Mouse (Mus musculus) gastrocnemius, postnatal 25 days (tissue): ENCODE results near the gene Pde11a. TPM values are rescaled to one million over a fixed set of nuclear protein-coding genes. Genes with fewer than 3 reads are reported as not detected.

Experiments used
- DNase-seq: peaks from one replicate; pipeline ENCODE4 v3.0.0; 2022
- microRNA-seq, 2 experiments: library from miRNA; unstranded; fragments of <30 nt; microRNA quantifications; one replicate each; pipeline ENCODE4 v1.2.0; 2021; ENCODE audit warnings: borderline replicate concordance in 2 of 2
- total RNA-seq, 2 experiments: library from RNA; stranded (reverse); gene quantifications; 1 replicate in 1 of 2; 2 replicates in 1 of 2; pipeline ENCODE4 v1.2.3; 2021

The Pde11a gene
- total RNA-seq, 2 experiments from 2014 or later = 0.08 TPM; not detected in 1

DNA sequence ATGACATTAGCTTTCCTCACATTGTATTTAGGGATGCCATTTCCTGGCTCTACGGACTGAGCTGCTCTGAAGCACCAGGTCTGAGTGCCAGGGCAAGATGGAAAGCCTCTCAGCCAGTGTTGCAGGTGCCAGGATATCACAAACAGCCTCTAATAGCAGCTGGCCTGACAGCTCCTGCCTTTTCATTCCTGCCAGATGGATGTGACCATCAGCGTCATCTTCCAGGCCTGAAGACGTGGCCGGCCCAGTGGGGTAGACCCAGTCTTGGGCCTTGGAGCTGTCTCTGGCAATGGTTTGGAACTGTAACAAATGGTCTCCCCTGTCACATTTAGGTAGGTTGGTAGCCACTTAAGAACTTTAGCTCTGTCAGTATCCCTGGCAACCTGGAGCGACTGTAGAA lies 385.3 kb downstream of the Pde11a start:
- no peak for DNase-seq

DNA sequence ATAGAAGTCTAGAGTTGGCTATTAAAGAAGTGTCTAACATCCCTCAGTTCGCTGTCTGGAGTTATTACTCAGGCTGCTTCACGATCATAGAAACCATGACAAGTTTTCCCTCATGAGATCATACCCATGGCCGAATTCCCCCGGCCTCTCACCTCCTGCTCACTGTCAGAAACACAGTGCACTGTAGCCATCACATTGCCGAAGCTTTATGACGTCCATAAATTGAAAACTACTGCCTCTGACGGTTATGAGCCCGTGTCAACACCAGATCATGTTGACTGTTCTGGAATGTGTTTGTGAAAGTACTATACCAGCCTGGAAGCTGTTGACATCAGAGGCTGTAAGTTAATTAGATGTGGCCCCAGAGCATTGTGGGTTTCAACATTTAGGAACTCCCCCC lies 387.9 kb downstream of the Pde11a start:
- no peak for DNase-seq

Small RNA genes within 50 kb of the gene (microRNA-seq; reads per million reads assigned to microRNA genes)
- 0 reads per million in 2 experiments for gene Gm44337

Other genes starting within 250 kb of the Pde11a start
- not detected for gene Cyct, start 21.7 kb upstream of the Pde11a start, total RNA-seq
- 10 to 100 TPM in 1 of 2 experiments, 1 to 10 TPM in 1; 9.9 to 11.5 TPM for gene Rbm45, start 31.2 kb upstream of the Pde11a start, total RNA-seq
- 10 to 100 TPM; 31.9 to 35.8 TPM for gene Osbpl6, start 67.7 kb upstream of the Pde11a start, total RNA-seq